In the genomic region with DNA sequence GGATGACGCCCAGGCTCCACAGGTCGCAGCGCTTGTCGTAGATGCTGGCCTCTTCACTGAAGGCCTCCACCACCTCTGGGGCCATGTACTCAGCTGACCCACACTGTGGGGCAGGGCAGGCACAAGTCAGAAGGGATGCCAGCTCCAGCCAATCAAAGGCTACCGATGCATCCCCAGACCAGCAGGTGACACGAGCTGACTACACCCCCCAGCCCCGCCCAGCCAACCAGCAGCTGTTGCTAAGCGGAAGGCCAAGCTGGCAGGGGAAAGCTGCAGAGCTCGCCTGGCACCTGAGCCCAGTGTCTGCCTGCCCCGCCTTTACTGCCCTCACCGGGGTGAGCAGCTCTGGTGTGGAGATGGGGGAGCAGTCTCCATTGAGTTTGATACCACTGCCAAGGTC, we compare ENCODE assay signal across 12 mouse cellular contexts. TPM values are rescaled to one million over a fixed set of nuclear protein-coding genes. Genes with fewer than 3 reads are reported as not detected.
DNase-seq lines count a peak whose midpoint lies in the region; ATAC-seq and TF ChIP-seq lines count a peak whose summit lies in the region.
"Had no signal": no experiment of that assay in that cellular context is flagged by ENCODE, and none has a peak within 500 bp of the region (broad histone marks: within the 10 kb centered on the region; RNA-seq: fewer than 3 reads in every experiment).

No protein-coding gene starts in this region.

- no peak for TF ChIP-seq CTCF in G1E (IDR thresholded peaks at IDR 0.05; ENCODE audit: low read depth, low read length)

- no peak overlapping the region for H3K9ac ChIP-seq in hindbrain, embryonic 16.5 days (ENCODE audit: low read depth, low read length)
- H3K9ac ChIP-seq: forebrain, embryonic 15.5 days; lung, embryonic 14.5 days had no signal

- H3K4me2 ChIP-seq in hindbrain, embryonic 16.5 days (ENCODE audit: low read length) = no peak overlapping the region
- H3K4me2 ChIP-seq: forebrain, embryonic 15.5 days; lung, embryonic 14.5 days had no signal

- WGBS in hindbrain, embryonic 10.5 days = 87% methylated on average over 11 of the region's 11 CpGs
- 76% methylated on average over 11 of the region's 11 CpGs for WGBS in hindbrain, embryonic 16.5 days

- peak overlapping the region; percentile 11; the same call in 1 of the 2 replicates for H3K4me3 ChIP-seq in hindbrain, embryonic 10.5 days
- no peak overlapping the region for H3K4me3 ChIP-seq in hindbrain, embryonic 16.5 days (ENCODE audit: low read length)
- peak overlapping the region; percentile 20; the same call in 1 of the 2 replicates for H3K4me3 ChIP-seq in G1E (ENCODE audit: low read depth, low read length)
- H3K4me3 ChIP-seq: forebrain, embryonic 15.5 days had no signal

- peaks cover 83% of the 10 kb centered on the region for H3K36me3 ChIP-seq in hindbrain, embryonic 10.5 days
- H3K36me3 ChIP-seq in hindbrain, embryonic 16.5 days (ENCODE audit: control insufficient read depth, insufficient read depth, low read length) = peaks cover 48% of the 10 kb centered on the region
- H3K36me3 ChIP-seq in G1E (replicated peaks) = peaks cover 87% of the 10 kb centered on the region

- H3K4me1 ChIP-seq in hindbrain, embryonic 10.5 days (replicated peaks) = peaks cover 64% of the 10 kb centered on the region
- peaks cover 16% of the 10 kb centered on the region for H3K4me1 ChIP-seq in hindbrain, embryonic 16.5 days (ENCODE audit: control insufficient read depth, insufficient read depth, low read depth, low read length)
- H3K4me1 ChIP-seq in G1E (ENCODE audit: insufficient read depth, low read depth, low read length) = peaks cover 100% of the 10 kb centered on the region

- H3K27ac ChIP-seq in hindbrain, embryonic 10.5 days = no peak overlapping the region
- H3K27ac ChIP-seq in hindbrain, embryonic 16.5 days (ENCODE audit: low read depth, low read length) = no peak overlapping the region
- H3K27ac ChIP-seq: forebrain, embryonic 15.5 days had no signal

- ATAC-seq in hindbrain, embryonic 16.5 days = no peak
- ATAC-seq in G1E (ENCODE audit: extremely low read depth, insufficient number of reproducible peaks, low FRiP score, poor library complexity, severe bottlenecking) = no peak
- ATAC-seq: forebrain, embryonic 15.5 days had no signal

- no peaks in the 10 kb centered on the region for H3K27me3 ChIP-seq in hindbrain, embryonic 10.5 days (ENCODE audit: insufficient read depth, poor library complexity, severe bottlenecking)
- no peaks in the 10 kb centered on the region for H3K27me3 ChIP-seq in hindbrain, embryonic 16.5 days (replicated peaks; ENCODE audit: control insufficient read depth, insufficient read depth, low read length)
- H3K27me3 ChIP-seq in G1E (ENCODE audit: insufficient read depth, low read length) = no peaks in the 10 kb centered on the region; the same call in 1 of the 2 replicates
- H3K27me3 ChIP-seq: forebrain, embryonic 15.5 days had no signal

- DNase-seq in hindbrain, embryonic 10.5 days (ENCODE audit: low spot score) = no peak
- no peak for DNase-seq in G1E (ENCODE audit: low spot score)
- peak; percentile 60 to 85 for DNase-seq in cerebellum, postnatal 14 days
- peak; percentile 27 to 54 for DNase-seq in kidney, postnatal 4 days
- no peak for DNase-seq in embryo, embryonic 9.5 days (ENCODE audit: extremely low spot score)
- DNase-seq in urinary bladder, postnatal 10 days (ENCODE audit: low spot score) = no peak
- no peak for DNase-seq in adrenal gland, postnatal 36 days
- DNase-seq: adrenal gland, adult 2 months; heart, postnatal 36 days; lung, embryonic 14.5 days had no signal

- no peaks in the 10 kb centered on the region for H3K9me3 ChIP-seq in hindbrain, embryonic 10.5 days
- H3K9me3 ChIP-seq in hindbrain, embryonic 16.5 days (ENCODE audit: control insufficient read depth, low read length) = no peaks in the 10 kb centered on the region
- H3K9me3 ChIP-seq in G1E (replicated peaks) = no peaks in the 10 kb centered on the region
- H3K9me3 ChIP-seq: forebrain, embryonic 15.5 days had no signal

RNA-seq across cellular contexts. Expression of a gene that starts 9.3 kb away (rescaled TPM):
- polyA plus RNA-seq in hindbrain, embryonic 10.5 days (2016; fragmentation: Nextera tagmentation; extraction: Ambion mirVana) = 93.2 and 97.8 TPM in 2 replicates
- polyA plus RNA-seq in hindbrain, embryonic 16.5 days (2015; fragmentation: Nextera tagmentation; extraction: Ambion mirVana) = 35.6 and 55.7 TPM in 2 replicates
- total RNA-seq in G1E (2014; fragmentation: Nextera tagmentation) (127 and 140 TPM in 2 replicates), G1E (2017) (70.4 and 72.2 TPM in 2 replicates)
- 455 and 521 TPM in 2 replicates for polyA plus RNA-seq in G1E (2012)
- 100 to 1,000 TPM; 178 to 198 TPM for total RNA-seq in adrenal gland, postnatal 36 days (2021)

RNA-seq across cellular contexts. Expression of a gene that starts 11.7 kb away (rescaled TPM):
- 77.0 and 77.1 TPM in 2 replicates for polyA plus RNA-seq in hindbrain, embryonic 10.5 days (2016; fragmentation: Nextera tagmentation; extraction: Ambion mirVana)
- polyA plus RNA-seq in hindbrain, embryonic 16.5 days (2015; fragmentation: Nextera tagmentation; extraction: Ambion mirVana) = 21.2 and 83.2 TPM in 2 replicates
- 11.1 and 19.7 TPM in 2 replicates for total RNA-seq in G1E (2014; fragmentation: Nextera tagmentation)
- total RNA-seq in G1E (2017) = 17.9 and 19.2 TPM in 2 replicates
- polyA plus RNA-seq in G1E (2012) = 96.3 and 102 TPM in 2 replicates
- 10 to 100 TPM; 61.7 to 71.2 TPM for total RNA-seq in adrenal gland, postnatal 36 days (2021)

RNA-seq across cellular contexts. Expression of a gene that starts 33.2 kb away (rescaled TPM):
- polyA plus RNA-seq in hindbrain, embryonic 10.5 days (2016; fragmentation: Nextera tagmentation; extraction: Ambion mirVana) = 68.8 and 77.2 TPM in 2 replicates
- polyA plus RNA-seq in hindbrain, embryonic 16.5 days (2015; fragmentation: Nextera tagmentation; extraction: Ambion mirVana) = 56.9 and 59.5 TPM in 2 replicates
- total RNA-seq in G1E (2014; fragmentation: Nextera tagmentation) (44.4 and 52.8 TPM in 2 replicates), G1E (2017) (53.8 and 61.8 TPM in 2 replicates)
- 45.8 and 54.2 TPM in 2 replicates for polyA plus RNA-seq in G1E (2012)
- total RNA-seq in adrenal gland, postnatal 36 days (2021) = 10 to 100 TPM; 19.4 to 20.1 TPM

RNA-seq across cellular contexts. Expression of a gene that starts 33.4 kb away (rescaled TPM):
- polyA plus RNA-seq in hindbrain, embryonic 10.5 days (2016; fragmentation: Nextera tagmentation; extraction: Ambion mirVana) = 13.7 and 18.7 TPM in 2 replicates
- 43.7 and 50.4 TPM in 2 replicates for polyA plus RNA-seq in hindbrain, embryonic 16.5 days (2015; fragmentation: Nextera tagmentation; extraction: Ambion mirVana)
- 2.3 and 7.4 TPM in 2 replicates for total RNA-seq in G1E (2014; fragmentation: Nextera tagmentation)
- 5.9 and 10.3 TPM in 2 replicates for total RNA-seq in G1E (2017)
- polyA plus RNA-seq in G1E (2012) = 7.5 and 8.2 TPM in 2 replicates
- 10 to 100 TPM in 1 of 2 experiments, 1 to 10 TPM in 1; 9.9 to 16.6 TPM for total RNA-seq in adrenal gland, postnatal 36 days (2021)

RNA-seq across cellular contexts. Expression of a gene that starts 46.0 kb away (rescaled TPM):
- 169 and 180 TPM in 2 replicates for polyA plus RNA-seq in hindbrain, embryonic 10.5 days (2016; fragmentation: Nextera tagmentation; extraction: Ambion mirVana)
- 24.9 and 77.7 TPM in 2 replicates for polyA plus RNA-seq in hindbrain, embryonic 16.5 days (2015; fragmentation: Nextera tagmentation; extraction: Ambion mirVana)
- total RNA-seq in G1E (2014; fragmentation: Nextera tagmentation) = 91.3 and 110 TPM in 2 replicates
- total RNA-seq in G1E (2017) = 189 and 193 TPM in 2 replicates
- polyA plus RNA-seq in G1E (2012) = 470 and 513 TPM in 2 replicates
- 100 to 1,000 TPM; 129 to 135 TPM for total RNA-seq in adrenal gland, postnatal 36 days (2021)

Comparison
In these comparisons a context has a peak if more than half of its experiments do, and no peak if none do; other contexts are left out.
1. DNase-seq: peak in cerebellum, postnatal 14 days (2 of 2) and kidney, postnatal 4 days (2 of 2); none in hindbrain, embryonic 10.5 days (single experiment), G1E (single experiment), embryo, embryonic 9.5 days (single experiment), urinary bladder, postnatal 10 days (single experiment) and adrenal gland, postnatal 36 days (0 of 2).